ENCODE assay signal across 16 mouse cellular contexts in genomic region chr13:9656613-9657012, GRCm38 (mm10).
"Had no signal": no experiment of that assay in that cellular context is flagged by ENCODE, and none has a peak within 500 bp of the region (broad histone marks: within the 10 kb centered on the region; RNA-seq: fewer than 3 reads in every experiment).

No protein-coding gene starts in this region.

- H3K27me3 ChIP-seq: neural tube, embryonic 13.5 days; neural tube, embryonic 15.5 days; stomach, embryonic 15.5 days had no signal

- H3K4me1 ChIP-seq: neural tube, embryonic 13.5 days; neural tube, embryonic 15.5 days; stomach, embryonic 15.5 days had no signal

- H3K4me3 ChIP-seq: neural tube, embryonic 13.5 days; neural tube, embryonic 15.5 days; stomach, embryonic 15.5 days had no signal

- H3K9ac ChIP-seq: neural tube, embryonic 13.5 days; neural tube, embryonic 15.5 days; stomach, embryonic 15.5 days had no signal

- DNase-seq: retina, postnatal 1 day; right cerebral cortex, adult 18-20 months; right cerebral cortex, postnatal 14 days; right cerebral cortex, postnatal 25 days; right cerebral cortex, postnatal 4 days; spleen, adult 18-20 months; thymus, adult 18-20 months; thymus, adult 2 months; thymus, postnatal 14 days; thymus, postnatal 25 days; thymus, postnatal 36 days; thymus, postnatal 4 days had no signal

- H3K4me2 ChIP-seq: neural tube, embryonic 13.5 days; neural tube, embryonic 15.5 days; stomach, embryonic 15.5 days had no signal

- H3K27ac ChIP-seq: neural tube, embryonic 13.5 days; neural tube, embryonic 15.5 days; stomach, embryonic 15.5 days; stomach, postnatal 0 days had no signal

- H3K9me3 ChIP-seq: neural tube, embryonic 13.5 days; neural tube, embryonic 15.5 days; stomach, embryonic 15.5 days had no signal
